Mouse (Mus musculus) liver, adult 2 months (tissue): Measurements from ENCODE around the gene Cbln3. TPM values are rescaled to one million over a fixed set of nuclear protein-coding genes. Genes with fewer than 3 reads are reported as not detected.

Source experiments
- DNase-seq: peaks from one replicate; pipeline ENCODE4 v3.0.0-alpha.2; 2011; ENCODE audit warnings: low read depth, low spot score; ENCODE audit errors: extremely low read depth
- H3K27ac ChIP-seq: fragments of 200-500 bp; replicated peaks from 2 replicates; pipeline ENCODE4 v1.5.1; 2012; ENCODE audit warnings: low read depth, mild to moderate bottlenecking, control low read depth, inconsistent platforms, low read length; ENCODE audit not compliant: insufficient read depth
- H3K27me3 ChIP-seq: fragments of 200-500 bp; 2 replicates; pipeline ENCODE4 v1.6.1; 2012; ENCODE audit warnings: mild to moderate bottlenecking, moderate library complexity, low read length, inconsistent platforms; ENCODE audit not compliant: control insufficient read depth, insufficient read depth
- H3K36me3 ChIP-seq: fragments of 200-500 bp; 2 replicates; pipeline ENCODE4 v1.6.1; 2012; ENCODE audit warnings: low read length, inconsistent platforms; ENCODE audit not compliant: control insufficient read depth, insufficient read depth
- H3K4me1 ChIP-seq: fragments of 200-500 bp; 2 replicates; pipeline ENCODE4 v1.6.1; 2011; ENCODE audit warnings: low read length; ENCODE audit not compliant: control insufficient read depth, insufficient read depth
- H3K4me3 ChIP-seq: fragments of 200-500 bp; 2 replicates; pipeline ENCODE4 v1.5.1; 2011; ENCODE audit warnings: low read depth, mild to moderate bottlenecking, control low read depth, low read length, moderate library complexity; ENCODE audit not compliant: insufficient read depth
- H3K79me2 ChIP-seq: fragments of 200-500 bp; 2 replicates; pipeline ENCODE4 v1.6.1; 2012; ENCODE audit warnings: inconsistent platforms, mild to moderate bottlenecking, low read length, moderate library complexity; ENCODE audit not compliant: control insufficient read depth, insufficient read depth
- H3K9ac ChIP-seq: fragments of 200-500 bp; 2 replicates; pipeline ENCODE4 v1.6.1; 2012; ENCODE audit warnings: low read depth, mild to moderate bottlenecking, control low read depth, inconsistent platforms, low read length
- CTCF ChIP-seq: fragments of 200-500 bp; IDR thresholded peaks from 2 replicates; pipeline ENCODE4 v1.5.1; 2011; ENCODE audit warnings: low read depth, low read length, control low read depth
- POLR2A ChIP-seq: fragments of 200-500 bp; IDR thresholded peaks from 2 replicates; pipeline ENCODE4 v1.6.1; 2011; ENCODE audit warnings: low read length, control low read depth; ENCODE audit not compliant: insufficient read depth; ENCODE audit errors: extremely low read depth
- WGBS: fragments of 180-500 bp; shearing (Covaris S2); methylation state at CpG from one replicate; pipeline ENCODE4 v1.1.7; 2018; 5-methylcytosine and 5-hydroxymethylcytosine counted together
- polyA plus RNA-seq: library from polyadenylated mRNA; depleted of rRNA; stranded (reverse); fragments of >200 nt; gene quantifications from 2 replicates; pipeline ENCODE4 v1.2.3, GENCODE M21; 2012
- total RNA-seq: library from RNA; depleted of rRNA; stranded (reverse); fragments of >200 nt; gene quantifications from 2 replicates; pipeline ENCODE4 v1.2.3, GENCODE M21; 2014

Cbln3 gene
- total and polyA plus RNA-seq, 2 experiments = 0.18 to 0.64 TPM

DNA sequence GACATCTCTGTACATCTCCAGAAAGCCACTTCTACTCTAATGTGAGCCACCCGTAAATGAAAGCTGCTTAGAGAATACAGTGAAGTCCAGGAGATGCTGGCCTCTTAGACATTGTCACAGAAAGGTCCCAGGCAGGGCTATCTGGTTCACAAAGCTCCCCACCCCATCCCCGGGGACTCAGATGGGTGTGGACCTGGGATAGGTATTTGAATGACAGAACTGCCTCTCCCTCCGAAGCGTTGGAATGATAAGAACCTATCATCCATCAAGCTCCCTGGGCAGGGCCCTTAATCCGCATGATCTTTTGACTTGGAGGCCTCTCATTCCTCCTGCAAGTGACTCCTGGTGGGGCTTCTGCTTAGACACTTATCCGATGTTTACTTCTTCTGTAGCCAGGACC, 33.3 kb downstream of the Cbln3 start:
- Histone ChIP-seq H3K27me3 (no peaks in the 10 kb centered on the region), H3K36me3 (no peaks in the 10 kb centered on the region), H3K79me2 (no peaks in the 10 kb centered on the region), H3K4me3 (no peak overlapping the region), H3K9ac (no peak overlapping the region), H3K27ac (no peak overlapping the region), H3K4me1 (peaks cover 2% of the 10 kb centered on the region; the same call in 1 of the 2 replicates)
- WGBS = 80% methylated on average over 6 of the region's 6 CpGs
- TF ChIP-seq CTCF (no peak), POLR2A (no peak)
- no peak for DNase-seq

DNA sequence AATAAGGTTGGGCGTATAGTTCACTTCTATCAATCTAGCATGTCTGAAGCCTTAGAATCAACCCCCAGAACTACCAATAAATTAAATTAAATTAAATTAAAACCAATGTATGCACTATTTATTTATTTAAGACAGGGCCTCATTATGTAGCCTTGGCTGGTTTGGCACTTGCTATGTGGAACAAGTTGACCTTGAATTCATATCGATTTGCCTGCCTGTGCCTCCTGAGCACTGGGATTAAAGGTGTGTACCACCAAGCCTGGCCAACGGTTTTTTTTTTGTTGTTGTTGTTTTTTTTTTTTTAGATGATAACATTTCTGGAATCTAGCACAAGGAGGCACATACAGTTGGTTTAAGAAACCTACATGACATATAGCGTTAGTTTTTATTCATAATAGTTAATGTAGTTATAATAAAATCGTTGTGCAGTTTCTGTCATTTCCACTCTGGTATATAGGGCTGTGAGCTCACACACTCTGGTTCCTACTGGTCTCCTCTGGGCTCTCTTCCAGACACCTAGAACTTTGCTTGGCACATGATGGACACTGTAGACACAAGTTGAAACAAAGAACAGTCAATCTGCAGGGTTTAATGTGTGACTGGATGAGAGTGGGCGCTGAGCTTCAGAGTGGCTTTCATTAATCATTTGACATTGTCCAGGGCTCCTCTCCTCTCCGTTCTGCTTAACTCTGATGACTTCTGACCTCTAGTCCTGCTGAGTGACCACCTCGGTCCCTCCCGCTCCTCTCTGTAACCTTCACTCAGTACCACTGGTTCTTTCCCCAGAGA, 38.5 kb downstream of the Cbln3 start:
- H3K27ac ChIP-seq = no peak overlapping the region
- H3K36me3 ChIP-seq = no peaks in the 10 kb centered on the region
- peaks cover 3% of the 10 kb centered on the region; the same call in 1 of the 2 replicates for H3K4me1 ChIP-seq
- H3K27me3 ChIP-seq = no peaks in the 10 kb centered on the region
- peak; percentile 66 for DNase-seq
- 44% methylated on average over 9 of the region's 9 CpGs for WGBS
- H3K79me2 ChIP-seq = no peaks in the 10 kb centered on the region
- H3K4me3 ChIP-seq = no peak overlapping the region
- H3K9ac ChIP-seq = no peak overlapping the region
- TF ChIP-seq POLR2A (no peak), CTCF (no peak)

DNA sequence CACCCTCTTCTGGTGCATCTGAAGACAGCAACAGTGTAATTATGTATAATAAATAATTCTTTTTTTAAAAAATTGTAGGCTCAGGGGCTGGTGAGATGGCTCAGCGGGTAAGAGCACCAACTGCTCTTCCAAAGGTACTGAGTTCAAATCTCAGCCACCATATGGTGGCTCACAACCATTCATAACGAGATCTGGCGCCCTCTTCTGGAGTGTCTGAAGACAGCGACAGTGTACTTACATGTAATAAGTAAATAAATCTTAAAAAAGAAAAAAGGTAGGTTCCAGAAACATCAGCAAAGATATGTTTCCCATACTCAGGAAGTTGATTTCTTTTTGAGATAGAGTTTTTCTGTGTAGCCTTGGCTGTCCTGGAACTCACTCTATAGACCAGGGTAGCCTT, 41.4 kb downstream of the Cbln3 start:
- no peak overlapping the region for H3K9ac ChIP-seq
- H3K4me3 ChIP-seq = no peak overlapping the region
- H3K27me3 ChIP-seq = no peaks in the 10 kb centered on the region
- TF ChIP-seq POLR2A (no peak), CTCF (no peak)
- no peaks in the 10 kb centered on the region for H3K79me2 ChIP-seq
- H3K4me1 ChIP-seq = peaks cover 3% of the 10 kb centered on the region; the same call in 1 of the 2 replicates
- no peaks in the 10 kb centered on the region for H3K36me3 ChIP-seq
- H3K27ac ChIP-seq = no peak overlapping the region
- 87% methylated on average over 4 of the region's 4 CpGs for WGBS
- DNase-seq = no peak

DNA sequence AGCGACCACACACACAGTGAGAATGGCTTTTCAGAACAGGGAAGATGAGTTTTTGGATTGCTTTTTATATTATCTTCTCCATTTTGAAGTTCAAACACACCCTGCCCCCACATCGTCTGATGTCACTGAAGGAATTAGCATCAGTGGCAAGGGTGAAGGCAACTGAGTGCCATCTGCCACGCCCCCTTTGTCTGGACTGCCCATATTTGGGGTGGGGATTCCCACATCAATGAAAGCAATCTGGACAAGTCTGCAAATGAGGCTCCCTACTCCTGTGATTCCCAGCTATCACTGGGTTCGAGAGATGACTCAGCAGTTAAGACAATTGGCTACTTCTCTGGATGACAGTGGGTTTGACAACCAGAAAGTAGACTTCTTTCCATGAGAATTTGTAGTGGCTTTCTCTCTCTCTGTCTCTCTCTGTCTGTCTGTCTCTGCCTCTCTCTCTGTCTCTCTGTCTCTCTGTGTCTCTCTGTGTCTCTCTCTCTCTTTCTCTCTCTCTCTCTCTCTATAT, 43.3 kb downstream of the Cbln3 start:
- no peaks in the 10 kb centered on the region for H3K79me2 ChIP-seq
- DNase-seq = no peak
- no peaks in the 10 kb centered on the region for H3K36me3 ChIP-seq
- 77% methylated on average over 4 of the region's 4 CpGs for WGBS
- no peak for TF ChIP-seq CTCF
- no peak for TF ChIP-seq POLR2A
- H3K4me3 ChIP-seq = no peak overlapping the region
- H3K4me1 ChIP-seq = peaks cover 2% of the 10 kb centered on the region; the same call in 1 of the 2 replicates
- no peaks in the 10 kb centered on the region for H3K27me3 ChIP-seq
- no peak overlapping the region for H3K9ac ChIP-seq
- no peak overlapping the region for H3K27ac ChIP-seq

DNA sequence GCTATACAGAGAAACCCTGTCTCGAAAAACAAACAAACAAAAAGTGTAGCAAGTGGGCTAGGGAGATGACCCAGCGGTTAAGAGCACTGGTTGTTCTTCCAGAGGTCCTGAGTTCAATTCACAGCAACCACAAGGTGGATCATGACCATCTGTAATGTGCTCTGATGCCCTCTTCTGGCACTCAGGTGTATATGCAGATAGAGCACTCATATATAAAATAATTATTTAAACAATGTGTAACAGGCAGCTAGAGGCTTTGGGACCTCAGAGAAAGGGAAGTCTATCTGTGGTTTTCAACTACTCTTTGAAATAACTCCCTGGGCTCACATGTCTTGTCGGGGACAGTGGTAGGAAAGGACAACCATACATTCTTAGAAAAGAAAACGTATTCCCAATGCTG, 45.5 kb downstream of the Cbln3 start:
- no peak for TF ChIP-seq CTCF
- TF ChIP-seq POLR2A = no peak

DNA sequence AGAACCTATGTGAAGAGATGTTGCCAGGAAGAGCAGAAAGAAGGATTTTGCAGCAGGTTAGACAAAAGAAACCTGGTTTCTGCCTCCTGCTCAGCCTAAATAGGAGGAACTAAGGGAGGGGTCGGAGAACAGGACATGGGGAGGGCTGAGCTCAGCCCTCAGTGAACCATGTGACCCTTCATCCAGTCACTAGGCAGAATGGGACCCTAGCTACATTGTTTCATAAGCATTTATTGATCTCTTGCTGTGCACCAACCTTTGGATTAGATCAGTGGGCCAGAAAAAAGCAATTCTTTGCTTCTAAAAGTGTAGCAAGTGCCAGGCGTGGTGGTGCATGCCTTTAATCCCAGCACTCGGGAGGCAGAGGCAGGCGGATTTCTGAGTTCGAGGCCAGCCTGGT, 45.9 kb downstream of the Cbln3 start:
- 35% methylated on average over 5 of the region's 5 CpGs for WGBS
- no peaks in the 10 kb centered on the region for H3K79me2 ChIP-seq

More for the DNA sequence above, 45.5 kb downstream of the Cbln3 start:
- H3K79me2 ChIP-seq = no peaks in the 10 kb centered on the region
- no peak overlapping the region for H3K27ac ChIP-seq
- no peak overlapping the region for H3K4me3 ChIP-seq
- 69% methylated on average over 4 of the region's 4 CpGs for WGBS
- H3K9ac ChIP-seq = no peak overlapping the region
- DNase-seq = no peak
- H3K27me3 ChIP-seq = no peaks in the 10 kb centered on the region
- no peaks in the 10 kb centered on the region for H3K4me1 ChIP-seq
- no peaks in the 10 kb centered on the region for H3K36me3 ChIP-seq

More for the DNA sequence above, 45.9 kb downstream of the Cbln3 start:
- peak; percentile 47 for DNase-seq
- Histone ChIP-seq H3K36me3 (no peaks in the 10 kb centered on the region), H3K9ac (no peak overlapping the region), H3K27ac (no peak overlapping the region), H3K4me3 (no peak overlapping the region), H3K27me3 (no peaks in the 10 kb centered on the region), H3K4me1 (no peaks in the 10 kb centered on the region)
- TF ChIP-seq CTCF (no peak), POLR2A (no peak)
